Mouse (Mus musculus): ENCODE data around the gene Lpp. TPM values are rescaled to one million over a fixed set of nuclear protein-coding genes. Genes with fewer than 3 reads are reported as not detected.
A peak's percentile ranks its signal among the peaks of the same experiment; 100 is the strongest.

Lpp gene
- polyA plus RNA-seq, 1 experiment from 2014 or later = 28.3 TPM

- in situ Hi-C loops (cut with MboI; ENCODE audit: low pct_unique_long_range_greater_than_20kb) = no loop called here
- ATAC-seq = no peak
- no peak for DNase-seq (ENCODE audit: low read depth, low spot score)
- H3K27me3 ChIP-seq = no peaks in the 10 kb centered on the region
- POLR2A ChIA-PET = no interaction called here
- TF ChIP-seq CTCF (IDR thresholded peaks at IDR 0.05) = no peak
- CTCF ChIA-PET = interaction anchor here (1.4 kb wide), 1 partner anchor 12 kb away, joined by 3 read pairs; no protein-coding TSS in a partner anchor
Observed at GRCm38 (mm10) chr16:24367506-24367905, 25.8 kb upstream of the Lpp start.

GRCm38 (mm10) chr16:24376478-24376877 is 16.8 kb upstream of the Lpp start:
- DNase-seq (ENCODE audit: low read depth, low spot score) (no peak), ATAC-seq (no peak)
- in situ Hi-C loops (cut with MboI; ENCODE audit: low pct_unique_long_range_greater_than_20kb) = loop anchor here (25.0 kb wide), 1 partner anchor 886 kb away; no protein-coding TSS in a partner anchor
- CTCF ChIA-PET = interaction anchor here (1.1 kb wide), 1 partner anchor 88 kb away, joined by 3 read pairs; no protein-coding TSS in a partner anchor
- POLR2A ChIA-PET = no interaction called here
- no peak for TF ChIP-seq CTCF (IDR thresholded peaks at IDR 0.05)
- H3K27me3 ChIP-seq = no peaks in the 10 kb centered on the region

GRCm38 (mm10) chr16:24390596-24390995 is 2.7 kb upstream of the Lpp start:
- in situ Hi-C loops (cut with MboI; ENCODE audit: low pct_unique_long_range_greater_than_20kb) = loop anchor here (10.0 to 25.0 kb wide), 4 partner anchors 104 to 872 kb away; partner anchors contain the start of genes Bcl6 and Gm37419
- H3K27me3 ChIP-seq = no peaks in the 10 kb centered on the region
- ChIA-PET POLR2A (no interaction called here), CTCF (interaction anchor here (0.8 kb wide), 1 partner anchor 400 kb away, joined by 3 read pairs; no protein-coding TSS in a partner anchor)
- DNase-seq (ENCODE audit: low read depth, low spot score) = no peak
- no peak for TF ChIP-seq CTCF (IDR thresholded peaks at IDR 0.05)
- ATAC-seq = no peak

- in situ Hi-C loops (cut with MboI; ENCODE audit: low pct_unique_long_range_greater_than_20kb) = loop anchor here (10.0 to 25.0 kb wide), 4 partner anchors 104 to 871 kb away; partner anchors contain the start of genes Bcl6 and Gm37419
- DNase-seq (ENCODE audit: low read depth, low spot score) (no peak), ATAC-seq (no peak)
- ChIA-PET POLR2A (no interaction called here), CTCF (interaction anchor here (0.8 kb wide), 1 partner anchor 400 kb away, joined by 3 read pairs; no protein-coding TSS in a partner anchor)
- TF ChIP-seq CTCF (IDR thresholded peaks at IDR 0.05) = no peak
- H3K27me3 ChIP-seq = no peaks in the 10 kb centered on the region
Observed at GRCm38 (mm10) chr16:24391111-24391510, 2.2 kb upstream of the Lpp start.

GRCm38 (mm10) chr16:24391901-24392300 is 1.4 kb upstream of the Lpp start:
- ChIA-PET CTCF (interaction anchor here (1.3 kb wide), 1 partner anchor 8 kb away, joined by 4 read pairs; no protein-coding TSS in a partner anchor), POLR2A (no interaction called here)
- no peak for ATAC-seq
- in situ Hi-C loops (cut with MboI; ENCODE audit: low pct_unique_long_range_greater_than_20kb) = loop anchor here (10.0 to 25.0 kb wide), 4 partner anchors 103 to 870 kb away; partner anchors contain the start of genes Bcl6 and Gm37419
- TF ChIP-seq CTCF (IDR thresholded peaks at IDR 0.05) = no peak
- DNase-seq (ENCODE audit: low read depth, low spot score) = no peak
- no peaks in the 10 kb centered on the region for H3K27me3 ChIP-seq

GRCm38 (mm10) chr16:24393556-24394210 is 376 bp downstream of the Lpp start:
- no peaks in the 10 kb centered on the region for H3K27me3 ChIP-seq
- ChIA-PET POLR2A (interaction anchor here (1.2 to 1.7 kb wide), 5 partner anchors 49 to 407 kb away, joined by 3 to 8 read pairs (median 6); partner anchors contain the start of genes Bcl6 and Gm37419), CTCF (no interaction called here)
- no peak for DNase-seq (ENCODE audit: low read depth, low spot score)
- ATAC-seq = peak; percentile 58
- in situ Hi-C loops (cut with MboI; ENCODE audit: low pct_unique_long_range_greater_than_20kb) = loop anchor here (10.0 to 25.0 kb wide), 4 partner anchors 101 to 869 kb away; partner anchors contain the start of genes Bcl6 and Gm37419
- no peak for TF ChIP-seq CTCF (IDR thresholded peaks at IDR 0.05)

GRCm38 (mm10) chr16:24394211-24394991 is 1.1 kb downstream of the Lpp start:
- no peaks in the 10 kb centered on the region for H3K27me3 ChIP-seq
- in situ Hi-C loops (cut with MboI; ENCODE audit: low pct_unique_long_range_greater_than_20kb) = loop anchor here (10.0 to 25.0 kb wide), 4 partner anchors 100 to 868 kb away; partner anchors contain the start of genes Bcl6 and Gm37419
- CTCF ChIA-PET = no interaction called here
- POLR2A ChIA-PET = interaction anchor here (0.6 to 1.7 kb wide), 7 partner anchors 48 to 672 kb away, joined by 3 to 6 read pairs (median 4); partner anchors contain the start of genes Bcl6 and Gm37419
- TF ChIP-seq CTCF (IDR thresholded peaks at IDR 0.05) = no peak
- DNase-seq (ENCODE audit: low read depth, low spot score) (no peak), ATAC-seq (no peak)

- H3K27me3 ChIP-seq = no peaks in the 10 kb centered on the region
- TF ChIP-seq CTCF (IDR thresholded peaks at IDR 0.05) = no peak
- POLR2A ChIA-PET = interaction anchor here (1.0 to 1.7 kb wide), 4 partner anchors 47 to 409 kb away, joined by 3 to 6 read pairs (median 4); partner anchors contain the start of genes Bcl6 and Gm37419
- in situ Hi-C loops (cut with MboI; ENCODE audit: low pct_unique_long_range_greater_than_20kb) = loop anchor here (10.0 to 25.0 kb wide), 4 partner anchors 100 to 867 kb away; partner anchors contain the start of genes Bcl6 and Gm37419
- no peak for DNase-seq (ENCODE audit: low read depth, low spot score)
- no peak for ATAC-seq
- CTCF ChIA-PET = no interaction called here
Observed at GRCm38 (mm10) chr16:24395100-24395499, 1.8 kb downstream of the Lpp start.

GRCm38 (mm10) chr16:24396504-24396903 is 3.2 kb downstream of the Lpp start:
- ChIA-PET POLR2A (interaction anchor here (1.4 kb wide), 1 partner anchor 49 kb away, joined by 3 read pairs; no protein-coding TSS in a partner anchor), CTCF (no interaction called here)
- ATAC-seq (no peak), DNase-seq (ENCODE audit: low read depth, low spot score) (no peak)
- in situ Hi-C loops (cut with MboI; ENCODE audit: low pct_unique_long_range_greater_than_20kb) = loop anchor here (10.0 to 25.0 kb wide), 4 partner anchors 98 to 866 kb away; partner anchors contain the start of genes Bcl6 and Gm37419
- no peaks in the 10 kb centered on the region for H3K27me3 ChIP-seq
- no peak for TF ChIP-seq CTCF (IDR thresholded peaks at IDR 0.05)

- in situ Hi-C loops (cut with MboI; ENCODE audit: low pct_unique_long_range_greater_than_20kb) = loop anchor here (10.0 to 25.0 kb wide), 4 partner anchors 96 to 864 kb away; partner anchors contain the start of genes Bcl6 and Gm37419
- ChIA-PET CTCF (interaction anchor here (1.4 kb wide), 1 partner anchor 416 kb away, joined by 3 read pairs; no protein-coding TSS in a partner anchor), POLR2A (interaction anchor here (0.8 kb wide), 1 partner anchor 417 kb away, joined by 3 read pairs; no protein-coding TSS in a partner anchor)
- no peaks in the 10 kb centered on the region for H3K27me3 ChIP-seq
- DNase-seq (ENCODE audit: low read depth, low spot score) (no peak), ATAC-seq (no peak)
- no peak for TF ChIP-seq CTCF (IDR thresholded peaks at IDR 0.05)
Observed at GRCm38 (mm10) chr16:24398476-24398875, 5.2 kb downstream of the Lpp start.
